Mouse (Mus musculus): ENCODE data around the gene Ccdc28b.
A peak's percentile ranks its signal among the peaks of the same experiment; 100 is the strongest.

The Ccdc28b gene

DNA sequence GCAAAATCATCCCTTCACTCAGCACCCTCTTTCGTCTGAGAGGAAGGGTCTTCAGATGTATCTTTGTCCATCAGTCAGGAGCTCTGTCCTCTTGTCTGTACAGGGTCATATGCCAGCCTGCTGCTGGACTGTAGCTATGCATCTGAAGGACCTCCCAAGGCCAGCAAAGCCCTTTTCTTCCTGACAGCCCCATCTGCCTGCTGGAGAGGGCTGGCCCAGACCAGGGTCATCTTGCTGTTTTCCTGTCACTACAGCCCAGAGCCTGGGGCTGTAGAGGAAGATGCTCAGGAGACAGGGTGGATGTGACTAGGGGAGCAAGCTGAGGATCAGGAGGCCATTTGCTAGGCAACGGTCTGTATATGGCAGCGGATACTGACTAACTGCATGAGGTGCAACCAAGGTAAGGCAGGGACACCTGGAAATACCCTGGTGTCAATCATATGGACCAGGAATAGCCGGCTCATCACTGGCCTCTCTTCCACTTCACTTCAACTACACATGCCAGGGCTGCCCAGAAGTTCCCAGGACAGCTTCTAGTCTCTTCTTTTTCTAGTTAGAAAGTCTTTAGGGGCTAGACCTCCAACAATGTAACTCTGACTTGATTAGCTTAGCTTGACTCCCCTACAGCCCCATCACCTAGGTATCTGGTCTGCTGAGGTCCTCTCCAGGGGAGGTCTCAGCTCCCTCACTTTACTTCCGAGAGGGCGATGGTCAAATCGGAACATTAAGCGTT is 778 bp downstream of the Ccdc28b start:
- DNase-seq (ENCODE audit: low spot score), result no peak

DNA sequence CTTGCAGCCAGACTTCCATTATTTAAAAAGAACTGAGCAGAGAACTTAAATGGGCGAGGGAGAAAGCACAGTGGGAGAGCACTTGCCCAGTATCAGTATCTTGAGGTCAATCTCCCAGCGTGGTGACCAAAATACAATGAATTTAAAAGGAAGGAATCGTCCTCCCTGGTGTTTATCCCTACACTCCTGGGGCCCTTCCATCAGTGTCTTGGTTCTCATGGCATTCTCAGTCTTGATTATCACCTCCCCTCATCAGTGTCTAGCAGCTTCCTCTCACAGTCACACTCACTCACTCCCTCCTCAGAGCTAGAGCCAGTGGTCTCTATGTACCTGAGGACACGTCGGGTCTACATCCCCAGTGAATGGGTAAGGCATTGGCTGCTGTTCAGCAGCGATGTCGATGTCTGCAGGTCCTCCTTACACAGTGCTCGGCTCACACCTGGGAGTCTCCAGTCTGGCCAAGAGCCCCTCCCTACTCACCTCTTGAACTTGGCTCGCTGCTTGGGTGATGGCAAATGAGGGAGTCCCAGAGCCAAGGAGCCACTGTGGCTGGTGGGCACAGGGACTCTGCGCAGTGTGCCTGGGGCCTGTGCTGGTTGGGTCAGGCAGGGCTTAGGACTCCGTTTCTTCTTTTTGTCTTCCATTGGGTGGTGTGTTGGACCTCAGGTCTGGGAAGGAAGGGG is 1.5 kb downstream of the Ccdc28b start:
- no peak for DNase-seq (ENCODE audit: low spot score)

DNA sequence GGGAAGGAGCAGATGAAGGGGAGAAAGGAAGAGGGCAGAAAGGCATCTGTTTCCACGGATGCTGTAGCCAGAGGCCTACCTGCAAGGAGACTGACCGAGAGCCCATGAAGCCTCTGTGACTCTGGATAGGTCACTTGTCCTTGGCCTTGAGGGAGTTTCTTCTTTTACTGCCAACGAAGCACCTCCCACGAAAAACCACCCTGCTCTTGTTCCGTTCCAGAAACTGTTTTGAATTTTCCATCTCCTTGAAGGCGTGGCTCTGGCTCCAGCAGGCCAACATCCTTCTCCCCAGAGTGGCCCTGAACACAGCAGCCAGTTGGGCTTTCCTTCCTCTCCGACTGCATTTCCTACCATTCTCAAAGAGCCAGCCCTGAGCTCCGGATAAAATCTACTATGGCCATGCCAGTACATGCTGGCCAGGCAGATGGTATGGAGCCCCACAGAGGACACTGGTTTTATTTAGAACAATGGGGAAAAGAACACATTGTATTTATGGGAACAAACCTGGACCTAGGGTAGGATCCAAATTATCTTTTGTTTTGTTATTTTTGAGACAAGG is 2.4 kb downstream of the Ccdc28b start:
- DNase-seq (ENCODE audit: low spot score), result no peak

DNA sequence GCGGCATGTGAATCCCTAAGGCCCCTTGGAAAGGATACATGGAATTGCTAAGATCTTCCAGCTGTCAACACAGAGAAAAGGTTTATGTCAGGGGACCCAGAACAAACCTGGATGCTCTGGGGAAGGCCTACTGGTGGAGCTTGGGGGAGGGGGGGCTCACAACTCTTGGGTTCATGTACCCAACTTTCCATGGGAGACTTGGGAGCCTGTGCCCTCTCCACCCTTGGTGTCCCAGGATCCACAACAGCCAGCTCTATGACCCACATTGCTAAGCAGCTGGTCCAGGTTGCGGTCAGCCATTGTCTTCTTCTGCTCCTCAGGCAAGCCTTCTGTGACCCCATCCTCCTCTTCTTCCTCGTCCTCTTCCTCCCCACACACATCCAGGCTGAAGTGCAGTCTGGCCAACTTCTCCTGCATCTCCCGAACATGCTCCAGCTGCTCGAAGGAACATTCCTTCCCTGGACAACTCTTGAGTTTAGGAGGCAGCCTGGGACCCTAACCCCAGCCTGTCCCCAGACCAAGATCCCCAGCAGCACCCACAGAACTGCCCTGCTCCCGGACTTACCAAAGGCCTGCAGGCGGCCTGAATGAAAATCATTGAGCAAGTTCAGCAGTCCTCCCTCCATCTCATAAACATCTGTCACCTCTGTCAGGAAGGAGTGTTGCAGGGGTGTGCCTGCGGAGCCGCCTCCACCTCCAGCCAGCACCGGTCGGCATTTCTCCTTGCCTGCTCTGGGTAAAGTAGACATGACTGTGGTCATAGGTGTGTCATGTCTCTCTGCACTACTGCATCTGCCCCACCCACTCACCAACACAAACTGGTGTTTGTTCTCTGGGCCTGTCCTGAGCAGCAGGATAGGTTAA is 3.1 kb downstream of the Ccdc28b start:
- DNase-seq (ENCODE audit: low spot score), result no peak

DNA sequence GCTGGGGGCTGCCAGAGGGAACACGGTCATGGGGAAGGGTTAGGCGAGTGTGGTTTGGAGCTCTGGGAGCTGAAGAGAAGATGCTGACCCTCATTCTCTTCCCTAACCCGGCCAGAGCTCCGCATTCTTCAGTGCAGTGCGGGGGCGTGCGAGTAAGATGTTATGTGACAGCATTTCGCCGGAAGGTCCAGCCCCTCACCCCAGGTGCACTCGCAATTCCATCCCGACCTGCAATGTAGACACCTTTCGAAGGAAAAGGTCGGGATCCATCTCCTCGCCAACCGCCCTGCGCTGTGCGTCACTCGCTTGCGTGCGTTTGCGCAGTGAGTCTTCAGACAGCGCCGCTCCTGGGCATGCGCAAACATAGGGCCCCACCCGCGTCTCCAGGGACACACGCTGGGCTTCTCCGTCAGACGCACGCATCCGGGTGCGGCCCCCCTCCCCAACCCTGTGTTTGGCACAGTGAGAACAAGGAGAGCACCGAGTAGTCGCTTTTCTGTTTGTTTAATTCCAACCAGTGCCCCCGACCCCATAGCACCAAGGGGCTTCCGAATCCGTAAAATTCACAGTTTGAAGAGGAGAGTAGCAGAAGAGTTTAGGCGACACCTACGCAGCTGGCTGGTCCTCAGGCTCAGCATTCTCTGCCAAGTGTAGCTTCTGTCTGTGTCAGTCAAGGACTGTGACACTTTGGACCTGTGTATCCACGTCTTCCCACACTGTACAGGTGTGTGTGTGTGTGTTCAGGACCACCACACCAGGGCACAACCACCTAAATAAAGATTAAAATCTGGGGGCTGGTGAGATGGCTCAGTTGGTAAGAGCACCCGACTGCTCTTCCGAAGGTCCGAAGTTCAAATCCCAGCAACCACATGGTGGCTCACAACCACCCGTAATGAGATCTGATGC is 4.7 kb downstream of the Ccdc28b start, which contains the start of gene Iqcc:
Gene Iqcc, minus strand, starts transcription at position 314 of the 906 bp plus-strand sequence.
- DNase-seq (ENCODE audit: low spot score), result peak; percentile 85

DNA sequence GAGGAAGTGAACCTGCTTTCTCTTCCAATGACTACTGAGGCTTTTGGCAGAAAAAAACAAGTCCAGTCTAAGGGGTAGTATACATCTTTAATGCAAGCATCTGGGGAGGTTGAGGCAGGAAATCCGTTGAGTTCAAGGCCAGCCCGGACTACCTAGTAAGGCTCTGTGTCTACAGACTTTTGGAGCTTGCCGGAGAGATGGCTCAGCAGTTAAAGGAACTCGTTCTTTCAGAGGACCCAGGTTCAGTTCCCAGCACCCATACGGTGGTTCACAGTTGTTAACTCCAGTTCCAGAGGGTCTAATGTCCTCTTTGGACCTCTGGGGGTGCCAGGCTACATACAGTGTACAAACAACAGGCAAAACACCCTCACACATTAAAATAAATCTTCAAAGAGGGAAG is 5.7 kb downstream of the Ccdc28b start:
- DNase-seq (ENCODE audit: low spot score), result no peak

DNA sequence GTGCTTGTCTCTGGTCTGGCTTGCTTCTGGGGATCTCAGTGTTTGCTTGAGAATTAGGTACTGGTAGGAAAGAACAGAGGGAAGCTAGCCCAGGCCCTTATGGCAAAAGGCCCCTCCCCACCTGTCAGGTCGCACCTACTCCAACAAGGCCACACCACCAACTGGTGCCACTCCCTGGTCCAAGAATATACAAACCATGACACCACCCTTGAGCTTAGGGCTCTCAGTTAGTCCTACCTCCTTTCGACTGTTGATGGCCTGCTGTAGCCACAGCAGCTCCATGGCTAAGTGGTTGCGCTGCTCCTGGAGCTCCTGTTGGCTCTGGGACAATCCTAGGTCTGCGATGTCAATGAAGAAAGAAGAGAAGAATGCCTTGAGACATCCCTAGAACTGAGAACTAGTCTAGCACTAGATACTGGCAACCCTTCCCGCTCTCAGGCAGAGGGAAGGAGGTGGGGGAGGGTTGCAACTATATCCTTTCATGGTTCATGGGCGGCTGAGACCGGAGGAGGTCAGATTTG is 6.6 kb downstream of the Ccdc28b start:
- DNase-seq (ENCODE audit: low spot score), result no peak

DNA sequence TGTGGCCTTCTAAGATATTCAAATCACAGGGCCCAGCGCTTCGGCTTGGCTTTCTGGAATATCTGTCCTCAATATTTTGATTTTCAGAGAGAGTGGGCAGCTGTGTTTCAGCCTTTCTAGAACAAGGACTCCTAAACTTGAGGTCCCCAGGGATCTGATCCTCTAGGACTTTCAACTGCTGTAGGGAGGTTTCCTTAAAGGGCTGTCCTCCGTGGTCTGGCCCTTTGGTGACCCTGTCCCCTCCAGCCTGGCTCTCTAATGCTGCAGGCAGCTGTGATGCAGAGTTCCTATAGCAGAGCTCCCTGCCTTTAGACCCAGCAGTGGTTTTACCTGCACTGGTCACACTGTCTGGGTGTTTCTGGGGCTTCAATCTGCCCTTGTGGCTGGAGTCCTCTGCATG is 7.1 kb downstream of the Ccdc28b start:
- no peak for DNase-seq (ENCODE audit: low spot score)

DNA sequence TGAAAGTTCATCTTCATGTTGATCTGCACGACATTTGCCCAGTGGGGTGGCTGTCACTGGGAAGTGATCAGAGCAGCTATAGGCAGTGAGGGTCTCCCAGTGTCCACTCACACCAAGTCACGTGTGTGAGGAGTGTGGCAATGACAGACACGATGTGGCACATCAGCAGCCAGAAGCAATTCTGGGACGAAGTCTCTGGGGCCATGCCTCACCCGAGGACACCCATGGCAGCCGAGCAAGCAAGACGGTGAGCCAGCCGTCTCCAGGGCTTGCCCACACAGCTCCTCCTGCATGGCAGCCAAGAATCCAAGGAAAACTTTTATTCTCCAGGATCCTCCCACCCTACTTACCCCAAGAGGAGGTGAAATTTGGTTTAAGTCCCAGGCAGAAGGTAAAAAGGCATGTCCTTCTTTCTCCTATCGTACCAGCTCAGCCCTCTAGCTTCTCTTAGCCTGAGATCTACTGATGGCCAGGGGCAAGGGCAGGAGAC is 7.9 kb downstream of the Ccdc28b start:
- DNase-seq (ENCODE audit: low spot score), result no peak

DNA sequence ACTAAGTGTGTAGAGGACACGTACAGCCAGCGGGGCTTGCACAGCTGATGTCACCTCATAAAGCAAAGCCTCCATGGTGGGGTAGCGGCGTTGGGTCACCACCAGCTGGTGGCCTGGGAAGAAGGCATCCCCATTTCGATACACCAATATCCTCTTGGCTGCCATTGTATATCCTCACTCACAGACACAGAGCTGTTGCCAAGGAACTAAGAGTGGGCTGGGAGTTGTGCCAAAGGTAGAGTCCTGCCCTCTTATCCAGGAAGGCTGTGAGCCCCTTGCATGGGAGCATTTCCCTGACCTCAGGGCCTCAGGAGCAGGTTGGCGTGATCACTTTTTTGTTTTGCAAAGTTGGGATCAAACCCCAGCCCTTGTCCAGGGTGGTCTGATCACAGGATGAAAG is 9.7 kb downstream of the Ccdc28b start, which contains the start of gene Dcdc2b:
Gene Dcdc2b, minus strand, starts transcription at position 165 of the 400 bp plus-strand sequence.
- DNase-seq (ENCODE audit: low spot score), result no peak

DNA sequence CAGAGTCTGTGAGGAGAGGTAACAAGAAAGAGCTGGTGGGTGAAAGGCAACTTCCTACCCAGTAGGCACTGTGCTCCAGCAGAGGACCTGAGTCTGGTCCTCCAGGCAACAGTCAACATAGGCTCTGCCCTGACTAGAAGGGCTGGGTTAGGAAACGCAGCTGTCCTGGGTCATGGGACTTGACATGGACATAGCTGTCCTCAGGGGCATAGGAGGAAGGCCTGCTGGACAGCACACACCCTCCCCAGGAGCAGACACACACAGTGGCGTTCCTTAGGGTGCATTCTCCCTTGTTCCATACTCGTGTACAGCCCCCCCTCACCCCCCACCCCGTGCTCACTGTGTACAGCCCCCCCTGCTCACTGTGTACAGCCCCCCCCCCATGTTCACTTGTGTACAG is 13.3 kb downstream of the Ccdc28b start:
- DNase-seq (ENCODE audit: low spot score), result no peak

DNA sequence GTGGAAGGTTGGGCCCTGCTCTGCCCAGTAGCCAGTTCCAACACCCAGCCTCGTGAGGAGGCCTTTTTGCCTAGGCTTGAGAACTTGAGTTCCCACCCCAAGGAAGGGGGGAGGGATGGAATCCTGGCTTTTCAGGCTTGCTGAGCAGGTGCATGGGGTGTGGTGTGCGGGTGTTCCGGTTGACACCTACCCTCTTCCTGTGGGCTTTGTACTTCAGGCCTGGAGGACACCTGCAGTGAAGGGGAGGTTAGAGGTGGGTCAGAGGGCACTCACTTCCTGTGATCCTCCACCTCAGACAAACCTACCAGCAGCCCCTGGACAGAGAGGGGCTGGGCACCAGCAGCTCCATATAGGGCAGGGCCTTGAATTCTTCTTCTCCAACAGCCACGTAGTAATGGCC is 13.7 kb downstream of the Ccdc28b start:
- DNase-seq (ENCODE audit: low spot score), result no peak

DNA sequence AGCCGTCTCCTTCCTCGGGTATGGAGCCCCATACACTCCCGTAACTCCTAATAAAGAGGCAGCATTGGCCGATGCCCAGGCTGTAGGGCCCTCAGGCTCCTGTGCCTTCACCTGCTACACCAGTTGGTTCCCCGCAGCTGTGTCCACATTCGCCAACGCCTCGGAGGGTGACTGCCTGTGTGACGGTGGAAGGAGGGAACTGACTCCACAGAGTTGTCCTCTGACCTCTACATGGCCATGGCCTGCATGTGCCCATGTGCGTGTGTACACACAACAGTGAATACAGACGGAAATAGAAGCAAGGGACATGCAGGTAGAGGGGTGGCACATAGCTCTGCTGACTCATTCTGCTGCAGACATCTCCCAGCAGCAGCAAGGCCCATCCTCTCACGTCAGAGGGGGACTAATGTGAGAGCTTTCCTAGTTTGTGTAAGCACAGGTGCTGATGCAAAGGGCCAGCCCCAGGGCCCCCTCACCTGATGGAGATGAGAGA is 14.6 kb downstream of the Ccdc28b start:
- DNase-seq (ENCODE audit: low spot score), result no peak

DNA sequence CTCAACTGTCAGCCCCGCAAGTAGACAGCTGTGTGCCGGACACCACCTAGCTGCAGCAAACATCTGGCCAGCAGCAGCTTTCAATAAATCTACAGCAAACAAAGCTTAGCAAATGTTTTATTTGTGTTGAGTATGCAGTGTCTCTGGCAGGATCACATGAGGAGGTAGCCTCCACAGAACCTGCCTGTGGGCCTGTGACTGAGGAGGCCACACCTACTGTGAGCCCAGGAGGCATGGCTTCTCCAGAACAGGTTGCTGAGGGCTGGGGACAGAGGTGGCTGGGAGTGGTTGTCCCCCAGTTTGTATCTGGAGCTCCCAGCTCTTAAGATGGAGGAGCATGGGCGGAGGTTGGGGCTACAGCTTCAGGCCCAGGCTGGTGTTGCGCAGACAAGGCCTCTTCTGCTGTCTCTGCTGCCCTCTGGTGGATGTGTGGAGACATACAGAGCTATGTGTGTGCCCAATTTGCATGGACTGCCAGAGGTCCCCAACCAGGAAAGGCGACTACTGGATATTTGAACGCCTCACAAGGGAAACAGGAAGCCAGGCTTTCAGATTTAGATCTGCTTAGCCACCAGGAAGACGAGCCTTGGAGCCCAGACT is 15.2 kb downstream of the Ccdc28b start:
- peak; percentile 73 for DNase-seq (ENCODE audit: low spot score)

DNA sequence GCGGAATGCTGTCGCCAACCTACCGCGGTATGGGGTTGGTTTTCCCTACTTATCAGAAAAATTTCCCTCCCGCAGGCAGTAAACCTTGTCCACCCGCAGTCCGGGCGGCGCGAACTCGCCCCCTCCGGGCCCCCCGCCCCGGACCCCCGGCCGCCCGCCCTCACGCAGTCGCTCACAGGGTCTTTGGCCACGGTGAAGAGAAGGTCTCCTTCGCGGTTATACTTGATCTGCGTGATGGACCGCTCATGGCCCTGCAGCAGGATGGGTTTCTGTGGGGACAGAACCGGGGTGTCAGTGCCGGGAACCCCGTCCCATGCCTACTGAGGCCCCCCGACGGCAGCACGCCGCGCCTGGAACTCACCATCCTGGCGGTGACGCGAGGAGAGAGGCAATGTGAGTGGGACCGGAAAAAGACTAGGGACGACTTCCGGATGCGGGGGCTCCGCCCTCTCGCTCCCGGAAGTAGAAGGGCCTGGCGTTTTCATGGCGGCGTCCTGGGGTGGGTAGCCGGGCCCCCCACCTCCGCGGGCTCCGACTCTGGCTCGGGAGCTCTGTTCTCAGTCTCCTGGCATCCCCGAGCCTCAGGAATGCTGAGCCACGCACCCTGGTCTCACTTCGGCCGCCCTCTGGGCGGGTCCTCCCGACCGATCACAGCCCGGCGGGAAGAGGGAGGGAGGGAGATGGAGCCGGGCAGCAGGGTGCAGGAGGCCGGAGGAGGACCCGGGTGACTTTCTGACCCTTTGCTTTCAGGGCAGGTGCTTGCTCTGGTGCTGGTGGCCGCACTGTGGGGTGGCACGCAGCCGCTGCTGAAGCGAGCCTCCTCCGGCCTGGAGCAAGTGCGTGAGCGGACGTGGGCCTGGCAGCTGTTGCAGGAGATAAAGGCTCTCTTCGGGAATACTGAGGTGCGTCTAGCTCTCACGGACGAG is 23.3 kb downstream of the Ccdc28b start, which contains the start of the genes Eif3i and Tmem234:
Gene Eif3i, minus strand, starts transcription at position 416 of the 926 bp plus-strand sequence.
Gene Tmem234, plus strand, starts transcription at position 436 of the 926 bp plus-strand sequence.
- DNase-seq (ENCODE audit: low spot score), result peak; percentile 75

DNA sequence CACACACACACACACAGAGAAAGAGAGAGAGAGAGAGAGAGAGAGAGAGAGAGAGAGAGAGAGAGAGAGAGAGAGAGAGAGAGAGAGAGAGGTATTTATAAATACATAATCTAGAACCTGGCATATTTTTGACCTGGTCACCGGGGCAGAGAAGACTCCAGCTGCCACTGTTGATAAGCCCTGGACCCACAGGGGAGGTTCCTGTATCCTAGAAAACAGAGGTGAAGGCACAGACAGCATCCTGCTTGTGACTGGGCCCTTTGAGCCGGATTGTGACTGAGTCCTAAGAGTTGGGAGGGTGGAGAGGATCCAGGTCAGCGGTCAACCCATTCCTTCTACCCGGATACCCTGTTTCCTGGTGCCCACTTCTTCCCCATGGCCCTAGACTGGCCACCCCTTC is 34.9 kb downstream of the Ccdc28b start:
- DNase-seq (ENCODE audit: low spot score), result no peak

DNA sequence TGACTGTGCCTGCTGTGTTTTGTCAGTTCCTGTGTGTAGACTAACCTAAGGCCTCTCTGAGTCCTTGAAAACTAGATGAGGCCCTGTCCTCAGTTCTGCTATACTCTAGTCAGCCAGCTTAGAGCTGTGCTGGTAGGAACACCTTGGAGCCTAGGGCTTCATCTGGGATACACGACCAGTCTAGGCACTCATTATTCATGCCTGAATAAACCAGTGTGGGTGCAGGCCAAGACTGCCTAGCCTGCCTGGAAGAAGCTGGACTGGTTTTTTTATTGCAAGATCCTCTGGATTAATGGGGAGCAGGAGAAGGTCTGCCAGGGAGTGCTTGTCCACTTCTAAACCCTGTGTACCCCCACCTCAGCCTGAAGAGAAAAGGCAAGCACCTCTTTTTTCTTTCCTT is 36.8 kb downstream of the Ccdc28b start:
- no peak for DNase-seq (ENCODE audit: low spot score)

DNA sequence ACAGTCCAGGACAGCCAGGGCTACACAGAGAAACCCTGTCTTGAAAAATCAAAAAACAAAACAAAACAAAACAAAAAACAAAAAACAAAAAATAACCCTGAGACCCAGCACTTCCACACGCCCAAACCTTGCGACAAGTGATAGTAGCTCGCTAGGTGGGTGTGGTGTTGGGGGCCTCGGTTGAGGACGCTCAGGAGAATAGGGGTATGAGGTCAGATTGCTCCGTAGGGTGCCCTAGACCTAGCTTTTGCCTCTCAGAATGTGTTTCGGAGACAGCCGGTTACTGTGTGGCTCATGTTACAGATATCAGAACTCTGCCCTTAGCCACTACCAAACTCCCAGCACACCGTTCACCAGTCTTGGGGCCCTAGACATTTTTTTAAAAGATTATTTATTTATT is 38.0 kb downstream of the Ccdc28b start:
- no peak for DNase-seq (ENCODE audit: low spot score)
